Mouse (Mus musculus) myocyte (in vitro differentiated cells): ENCODE data around the gene Nup214.

Source experiments
- MAX ChIP-seq: IDR thresholded peaks from one replicate; pipeline ENCODE4 v1.6.1; 2011; ENCODE audit warnings: low read depth, mild to moderate bottlenecking, control low read depth
- POLR2A ChIP-seq: IDR thresholded peaks from one replicate; pipeline ENCODE4 v1.6.1; 2011; ENCODE audit warnings: low read depth, mild to moderate bottlenecking, control low read depth, moderate library complexity; ENCODE audit not compliant: insufficient read length
- POLR2AphosphoS2 ChIP-seq: IDR thresholded peaks from one replicate; pipeline ENCODE4 v1.6.1; 2011; ENCODE audit warnings: low read depth, control low read depth; ENCODE audit not compliant: insufficient read length

- TF ChIP-seq POLR2A: no peak
- TF ChIP-seq MAX: no peak
- TF ChIP-seq POLR2AphosphoS2: no peak
These were observed 96.5 kb downstream of the Nup214 start for GRCm38 (mm10) chr2:32070747-32071146.
